Mouse (Mus musculus) spleen, adult 2 months (tissue): ENCODE measurements around the gene Jmjd1c. TPM values are rescaled to one million over a fixed set of nuclear protein-coding genes. Genes with fewer than 3 reads are reported as not detected.
A peak's percentile ranks its signal among the peaks of the same experiment; 100 is the strongest.

Source experiments
- DNase-seq, 2 experiments: peaks; one replicate each; pipeline versions ENCODE4 v3.0.0 to v3.0.0-alpha.2; 2012 to 2021; ENCODE audit warnings: low spot score in 2 of 2, low read depth in 1 of 2
- H3K27ac ChIP-seq: fragments of 200-500 bp; 2 replicates; pipeline ENCODE4 v1.5.1; 2012; ENCODE audit warnings: low read length, inconsistent platforms; ENCODE audit not compliant: insufficient read depth
- H3K27me3 ChIP-seq: fragments of 200-500 bp; 2 replicates; pipeline ENCODE4 v1.6.1; 2012; ENCODE audit warnings: mild to moderate bottlenecking, moderate library complexity, low read length, inconsistent platforms; ENCODE audit not compliant: control insufficient read depth, insufficient read depth
- H3K36me3 ChIP-seq: fragments of 200-500 bp; 2 replicates; pipeline ENCODE4 v1.6.1; 2012; ENCODE audit warnings: mild to moderate bottlenecking, low read length, inconsistent platforms; ENCODE audit not compliant: control insufficient read depth, insufficient read depth
- H3K4me1 ChIP-seq: fragments of 200-500 bp; 2 replicates; pipeline ENCODE4 v1.6.1; 2011; ENCODE audit warnings: inconsistent platforms; ENCODE audit not compliant: control insufficient read depth, insufficient read depth, insufficient read length
- H3K4me3 ChIP-seq: fragments of 200-500 bp; 2 replicates; pipeline ENCODE4 v1.5.1; 2011; ENCODE audit warnings: mild to moderate bottlenecking, inconsistent platforms; ENCODE audit not compliant: insufficient read depth, insufficient read length; ENCODE audit errors: extremely low read depth
- CTCF ChIP-seq: fragments of 200-500 bp; IDR thresholded peaks from 2 replicates; pipeline ENCODE4 v1.5.1; 2011; ENCODE audit warnings: mild to moderate bottlenecking, inconsistent platforms; ENCODE audit not compliant: insufficient read depth, insufficient read length, insufficient replicate concordance; ENCODE audit errors: extremely low read depth
- POLR2A ChIP-seq: fragments of 200-500 bp; IDR thresholded peaks from 2 replicates; pipeline ENCODE4 v1.6.1; 2011; ENCODE audit warnings: low read depth, low read length, inconsistent platforms
- WGBS: fragments of 180-500 bp; shearing (Covaris S2); methylation state at CpG from one replicate; pipeline ENCODE4 v1.1.7; 2018; 5-methylcytosine and 5-hydroxymethylcytosine counted together
- polyA plus RNA-seq: library from polyadenylated mRNA; depleted of rRNA; stranded (reverse); fragments of >200 nt; gene quantifications from 2 replicates; pipeline ENCODE4 v1.2.3, GENCODE M21; 2012

Gene Jmjd1c
- polyA plus RNA-seq, 1 experiment, result 14.4 TPM

DNA sequence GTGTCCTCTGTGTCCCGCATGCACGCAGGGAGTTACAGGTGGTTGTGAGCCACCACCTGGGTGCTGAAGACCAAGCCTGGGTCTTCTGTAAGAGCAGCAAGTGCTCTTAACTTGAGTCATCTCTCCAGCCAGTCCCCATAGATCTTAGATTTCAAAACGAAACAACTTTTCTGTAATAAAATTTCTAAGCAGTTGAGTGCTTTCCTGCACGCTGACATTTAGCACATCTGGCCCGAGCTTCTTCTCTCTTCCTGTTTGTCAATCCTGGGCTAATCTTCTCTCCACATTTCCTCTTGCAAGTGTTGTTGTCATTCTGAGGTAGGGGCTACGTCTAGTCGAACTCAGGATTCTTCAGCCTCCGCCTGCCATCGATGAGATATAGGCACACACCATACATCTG is 43.5 kb upstream of the Jmjd1c start:
- Histone ChIP-seq H3K27me3 (no peaks in the 10 kb centered on the region), H3K36me3 (no peaks in the 10 kb centered on the region), H3K4me1 (peaks cover 12% of the 10 kb centered on the region), H3K27ac (peak overlapping the region; percentile 38; the same call in 1 of the 2 replicates), H3K4me3 (no peak overlapping the region)
- WGBS, result 27% methylated on average over 9 of the region's 9 CpGs
- TF ChIP-seq CTCF (no peak), POLR2A (no peak)
- DNase-seq, result no peak

- no peak overlapping the region for H3K4me3 ChIP-seq
- H3K36me3 ChIP-seq, result no peaks in the 10 kb centered on the region
- H3K27me3 ChIP-seq, result no peaks in the 10 kb centered on the region
- WGBS, result 76% methylated on average over 9 of the region's 9 CpGs
- DNase-seq, result no peak
- no peak overlapping the region for H3K27ac ChIP-seq
- peaks cover 12% of the 10 kb centered on the region for H3K4me1 ChIP-seq
- TF ChIP-seq POLR2A (no peak), CTCF (no peak)
Measured at GRCm38 (mm10) chr10:67053475-67053874, 42.5 kb upstream of the Jmjd1c start.

- no peak overlapping the region for H3K4me3 ChIP-seq
- no peaks in the 10 kb centered on the region for H3K27me3 ChIP-seq
- 80% methylated on average over 17 of the region's 17 CpGs for WGBS
- no peaks in the 10 kb centered on the region for H3K36me3 ChIP-seq
- DNase-seq, result no peak
- peaks cover 8% of the 10 kb centered on the region for H3K4me1 ChIP-seq
- H3K27ac ChIP-seq, result no peak overlapping the region
- TF ChIP-seq POLR2A, result no peak
- no peak for TF ChIP-seq CTCF
Measured at GRCm38 (mm10) chr10:67055867-67056856, 39.8 kb upstream of the Jmjd1c start.

GRCm38 (mm10) chr10:67057208-67057607 is 38.7 kb upstream of the Jmjd1c start:
- Histone ChIP-seq H3K4me1 (peaks cover 4% of the 10 kb centered on the region; the same call in 1 of the 2 replicates), H3K4me3 (no peak overlapping the region), H3K27me3 (no peaks in the 10 kb centered on the region), H3K27ac (no peak overlapping the region), H3K36me3 (no peaks in the 10 kb centered on the region)
- TF ChIP-seq CTCF, result no peak
- TF ChIP-seq POLR2A, result no peak
- no peak for DNase-seq

DNA sequence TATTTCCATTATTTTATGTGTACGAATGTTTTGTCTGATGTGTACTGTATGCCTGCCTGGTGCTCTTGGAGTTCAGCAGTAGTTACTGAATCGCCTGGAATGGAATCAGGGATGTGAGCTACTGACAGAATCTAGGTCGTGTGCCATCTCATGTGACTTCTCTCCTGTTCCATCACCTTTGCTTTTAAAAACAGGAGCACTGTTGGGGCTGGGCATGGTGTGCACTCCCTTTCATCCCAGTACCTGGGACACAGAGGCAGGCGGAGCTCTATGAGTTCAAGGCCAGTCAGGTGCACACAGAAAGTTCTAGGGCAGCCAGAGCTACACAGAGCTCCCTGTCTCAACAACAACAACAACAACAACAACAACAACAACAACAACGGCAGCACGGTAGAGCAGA is 38.2 kb upstream of the Jmjd1c start:
- no peak for TF ChIP-seq POLR2A
- no peak for TF ChIP-seq CTCF
- H3K27me3 ChIP-seq, result no peaks in the 10 kb centered on the region
- no peaks in the 10 kb centered on the region; the same call in 1 of the 2 replicates for H3K4me1 ChIP-seq
- H3K36me3 ChIP-seq, result no peaks in the 10 kb centered on the region
- no peak overlapping the region for H3K27ac ChIP-seq
- no peak for DNase-seq
- 91% methylated on average over 6 of the region's 6 CpGs for WGBS
- no peak overlapping the region for H3K4me3 ChIP-seq

DNA sequence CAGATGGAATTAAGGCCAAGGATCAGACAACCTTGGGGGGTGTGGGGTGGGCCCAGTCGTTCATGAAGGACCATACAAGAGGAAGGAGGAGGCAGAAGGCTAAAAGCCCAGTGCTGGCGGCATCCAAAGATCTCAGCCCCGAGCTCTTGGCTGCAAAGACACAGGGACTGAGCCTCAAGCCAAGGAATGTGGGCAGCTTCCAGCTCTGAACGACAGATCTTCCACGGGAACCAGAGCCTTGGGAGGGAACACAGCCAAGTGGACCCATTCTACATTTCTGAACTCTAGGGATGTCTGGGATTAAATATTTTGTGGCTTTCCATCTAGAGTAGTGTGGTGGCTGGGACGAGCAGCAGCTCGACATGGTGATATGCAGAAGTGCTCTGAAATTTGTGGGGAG is 37.6 kb upstream of the Jmjd1c start:
- TF ChIP-seq POLR2A (no peak), CTCF (no peak)
- H3K27ac ChIP-seq, result no peak overlapping the region
- H3K4me1 ChIP-seq, result no peaks in the 10 kb centered on the region; the same call in 1 of the 2 replicates
- DNase-seq, result no peak
- H3K36me3 ChIP-seq, result no peaks in the 10 kb centered on the region; the same call in 1 of the 2 replicates
- WGBS, result 90% methylated on average over 7 of the region's 7 CpGs
- no peak overlapping the region for H3K4me3 ChIP-seq
- no peaks in the 10 kb centered on the region for H3K27me3 ChIP-seq

- TF ChIP-seq CTCF, result no peak
- no peak for TF ChIP-seq POLR2A
- no peaks in the 10 kb centered on the region for H3K27me3 ChIP-seq
- no peak overlapping the region for H3K27ac ChIP-seq
- H3K4me3 ChIP-seq, result no peak overlapping the region
- no peaks in the 10 kb centered on the region; the same call in 1 of the 2 replicates for H3K4me1 ChIP-seq
- H3K36me3 ChIP-seq, result no peaks in the 10 kb centered on the region; the same call in 1 of the 2 replicates
- WGBS, result 76% methylated on average over 6 of the region's 6 CpGs
- DNase-seq, result no peak
Measured at GRCm38 (mm10) chr10:67058702-67059101, 37.2 kb upstream of the Jmjd1c start.
